Mouse (Mus musculus) R1 (cell line): ENCODE measurements around the gene Ptprm.

Experiments used
- DNase-seq: peaks from one replicate; pipeline ENCODE4 v3.0.0-alpha.2; 2018; ENCODE audit warnings: low read depth, low spot score

Ptprm gene

GRCm38 (mm10) chr17:66736450-66736849 lies 617.8 kb downstream of the Ptprm start:
- no peak for DNase-seq

DNA sequence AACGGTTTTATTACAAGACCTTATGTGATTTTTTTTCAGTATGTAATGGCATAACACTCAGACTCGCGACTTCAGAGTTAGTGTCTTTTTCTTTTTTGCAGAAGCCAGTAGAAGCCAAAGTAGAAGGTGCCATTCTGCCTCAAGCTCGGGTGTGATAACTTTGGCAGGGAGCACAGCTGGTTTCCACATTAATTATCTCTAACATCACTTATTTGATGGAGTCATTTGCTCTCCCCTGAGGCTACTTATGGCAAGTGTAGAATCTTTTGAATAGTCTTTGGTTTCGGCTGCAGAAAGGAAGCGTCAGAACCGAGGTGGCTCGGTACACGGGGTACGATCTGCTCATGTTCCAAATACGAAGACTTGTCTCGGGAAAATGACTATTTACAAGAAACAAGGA lies 620.7 kb downstream of the Ptprm start:
- DNase-seq = no peak

GRCm38 (mm10) chr17:66729979-66730378 lies 624.3 kb downstream of the Ptprm start:
- no peak for DNase-seq

DNA sequence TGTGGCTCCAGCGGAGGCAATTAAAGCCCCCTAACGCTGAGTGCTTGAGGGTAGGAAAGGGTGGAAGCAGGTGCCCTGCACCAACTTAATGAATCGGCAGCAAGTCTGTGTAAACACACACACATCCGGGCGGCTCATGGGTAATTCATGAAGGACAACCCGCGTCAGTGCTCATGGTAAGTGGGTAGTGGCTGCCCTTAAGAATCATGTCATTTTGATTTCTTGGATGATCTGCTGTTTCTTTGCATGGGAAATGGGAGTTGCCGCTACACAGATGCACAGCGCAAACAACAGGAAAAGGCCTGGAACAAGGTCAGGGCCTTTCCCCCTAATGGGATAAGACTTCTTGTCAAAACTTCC lies 633.3 kb downstream of the Ptprm start:
- no peak for DNase-seq

GRCm38 (mm10) chr17:66720200-66720991 lies 633.9 kb downstream of the Ptprm start:
- DNase-seq = no peak

- no peak for DNase-seq
Measured at GRCm38 (mm10) chr17:66712456-66713205, 641.6 kb downstream of the Ptprm start.

- DNase-seq = no peak
Measured at GRCm38 (mm10) chr17:66711221-66712016, 642.8 kb downstream of the Ptprm start.

GRCm38 (mm10) chr17:66710568-66710967 lies 643.7 kb downstream of the Ptprm start:
- DNase-seq = no peak

DNA sequence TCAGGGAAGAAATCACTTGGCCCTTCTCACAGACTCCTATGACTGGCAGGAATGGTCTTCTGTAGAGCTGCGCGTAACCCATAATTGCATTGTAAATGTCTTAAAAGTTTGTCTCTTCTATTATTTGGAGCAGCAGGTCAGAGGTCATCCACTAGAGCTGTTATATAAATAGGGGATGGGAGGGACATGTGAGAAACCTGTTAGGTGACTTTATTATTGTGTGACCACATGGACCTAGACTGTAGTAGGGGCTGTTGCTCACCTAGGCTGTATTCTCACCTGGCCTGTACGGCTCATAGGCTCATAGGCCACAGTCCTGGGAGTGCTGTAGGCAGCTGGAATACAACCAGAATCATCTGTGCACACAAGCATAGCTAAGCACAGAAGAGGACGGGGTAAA lies 645.5 kb downstream of the Ptprm start:
- no peak for DNase-seq

- no peak for DNase-seq
Measured at GRCm38 (mm10) chr17:66707684-66708083, 646.6 kb downstream of the Ptprm start.

GRCm38 (mm10) chr17:66701358-66702184 lies 652.7 kb downstream of the Ptprm start:
- no peak for DNase-seq

DNA sequence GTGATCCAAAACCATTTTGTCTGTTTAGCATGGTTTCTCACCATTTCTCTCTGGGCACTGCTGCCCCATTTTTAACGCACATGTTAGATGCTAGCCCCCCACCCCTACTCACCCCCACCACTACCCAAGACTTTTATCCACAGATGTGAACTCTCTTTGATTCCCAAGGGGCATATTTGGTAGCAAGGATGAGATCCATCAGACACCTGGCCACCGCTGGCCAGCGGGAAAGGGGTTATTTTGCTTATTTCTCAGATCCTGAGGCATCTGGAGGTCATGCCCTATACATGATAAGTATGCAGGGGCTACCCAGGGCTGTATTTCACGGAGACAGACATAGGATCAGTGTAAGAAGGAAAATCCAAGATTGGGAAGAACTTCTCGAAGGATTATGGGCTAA lies 654.4 kb downstream of the Ptprm start:
- no peak for DNase-seq

DNA sequence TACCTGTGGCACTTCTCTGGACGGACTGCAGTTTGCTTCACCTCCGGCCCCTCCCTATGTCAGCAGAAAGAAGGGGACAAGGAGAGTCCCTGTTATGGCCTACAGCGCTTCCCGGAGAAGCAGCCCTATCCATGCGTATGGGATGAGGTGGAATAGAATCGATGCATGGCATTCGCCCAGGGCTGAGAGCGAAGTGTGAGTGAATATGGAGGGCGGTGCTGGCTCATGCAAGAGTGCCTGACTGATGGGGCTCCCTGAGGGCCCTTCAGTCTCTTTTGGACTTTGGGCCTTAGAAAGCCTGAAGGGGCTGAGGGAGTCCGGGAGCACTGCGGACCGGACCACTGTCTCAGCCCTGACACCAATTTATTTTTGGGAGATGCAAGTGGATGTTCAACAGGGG lies 656.6 kb downstream of the Ptprm start:
- no peak for DNase-seq

DNA sequence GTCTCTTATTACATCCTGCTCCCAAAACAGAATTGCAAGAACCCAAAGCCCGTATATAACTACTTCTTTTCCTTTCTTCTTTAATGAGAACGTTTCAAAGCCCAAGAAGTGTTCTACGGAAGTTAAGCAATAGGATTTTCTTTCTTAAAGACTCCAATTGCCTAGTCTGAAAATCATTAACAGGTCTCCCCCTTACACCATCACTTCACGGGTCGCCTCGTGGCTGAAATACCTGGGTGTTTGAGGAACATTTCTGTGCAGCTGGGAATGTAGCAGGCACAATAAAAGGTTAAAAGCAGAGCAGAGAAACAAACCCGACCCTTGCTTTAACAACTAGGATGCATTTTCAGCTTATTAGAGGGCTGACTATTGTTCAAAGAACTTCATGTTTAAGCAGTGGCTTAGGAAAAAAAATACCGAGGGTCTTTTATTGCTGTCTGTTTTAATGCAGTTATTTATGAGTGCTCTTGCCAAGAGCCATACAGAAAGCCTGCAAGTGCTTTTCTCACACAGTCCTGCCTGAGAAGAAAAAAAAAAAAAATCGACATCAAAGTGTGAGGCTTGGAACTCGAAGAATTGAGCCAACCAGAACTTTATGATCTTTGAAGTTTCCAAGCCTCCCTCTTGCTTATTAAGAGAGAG lies 657.6 kb downstream of the Ptprm start:
- DNase-seq = no peak

- no peak for DNase-seq
Measured at GRCm38 (mm10) chr17:66694326-66694725, 659.9 kb downstream of the Ptprm start.

DNA sequence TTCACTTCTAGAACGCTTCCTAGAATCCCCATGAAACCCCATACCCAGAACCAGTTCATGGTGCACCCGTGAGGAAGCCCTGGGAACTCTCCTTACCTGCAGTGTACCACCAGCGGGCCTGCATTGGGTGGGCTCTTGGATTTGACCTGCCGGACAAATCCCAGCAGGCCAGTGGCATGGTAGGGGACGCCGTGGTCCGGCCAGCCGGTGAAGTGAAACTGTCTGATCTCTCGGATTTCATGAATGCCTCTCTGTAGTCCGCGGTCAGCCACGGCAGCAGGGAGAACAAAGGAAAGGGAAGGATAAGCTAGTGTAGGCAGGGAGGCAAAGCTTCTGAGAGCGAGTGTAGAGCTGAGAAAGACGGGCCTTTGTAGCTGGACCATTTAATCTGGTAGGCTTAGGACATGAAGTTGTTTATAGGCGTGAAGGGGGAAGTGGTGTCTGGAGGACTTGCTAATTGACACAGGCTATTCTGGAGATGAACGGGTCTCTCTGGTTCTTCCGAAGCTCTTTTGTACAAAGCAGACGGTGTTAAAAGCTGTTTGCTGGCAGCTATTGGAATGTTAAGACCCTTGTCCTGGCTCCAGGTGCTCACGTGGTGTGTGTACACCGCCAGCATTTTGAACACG lies 660.5 kb downstream of the Ptprm start:
- DNase-seq = peak; percentile 21

- no peak for DNase-seq
Measured at GRCm38 (mm10) chr17:66692941-66693675, 661.1 kb downstream of the Ptprm start.

GRCm38 (mm10) chr17:66688179-66688578 lies 666.1 kb downstream of the Ptprm start:
- DNase-seq = no peak

DNA sequence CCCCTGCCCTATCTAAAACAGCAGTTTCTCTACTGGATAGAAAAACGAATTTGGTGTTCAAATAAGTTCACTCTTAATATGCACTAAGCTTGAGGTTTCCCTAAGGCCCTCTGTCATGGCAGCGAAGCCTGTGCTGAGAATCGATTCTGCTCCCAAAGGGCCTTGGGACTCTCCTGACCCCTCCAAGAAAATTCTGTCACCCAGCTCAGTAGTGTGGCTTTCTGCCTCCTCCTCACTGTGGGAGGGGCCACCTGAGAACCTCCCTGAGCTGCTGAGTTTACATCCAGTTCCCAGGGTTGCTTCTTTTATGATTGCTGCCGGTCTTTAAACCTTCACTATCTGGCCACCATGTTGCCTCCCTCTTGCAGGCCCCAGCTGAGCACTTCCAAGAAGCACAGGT lies 666.7 kb downstream of the Ptprm start:
- DNase-seq = no peak
